ENCODE assay signal across 10 mouse cellular contexts in genomic region chr13:106836527-106836879, GRCm38 (mm10).
DNase-seq lines count a peak whose midpoint lies in the region; ATAC-seq and TF ChIP-seq lines count a peak whose summit lies in the region.
"Had no signal": no experiment of that assay in that cellular context is flagged by ENCODE, and none has a peak within 500 bp of the region (broad histone marks: within the 10 kb centered on the region; RNA-seq: fewer than 3 reads in every experiment).

No protein-coding gene starts in this region.

- H3K27ac ChIP-seq in heart, embryonic 11.5 days (ENCODE audit: low read depth, low read length): peak overlapping the region; percentile 67; the same call in 1 of the 2 replicates
- H3K27ac ChIP-seq in layer of hippocampus, adult 2 months: no peak overlapping the region; the same call in 1 of the 2 replicates

- ATAC-seq in heart, embryonic 11.5 days (replicated peaks; ENCODE audit: insufficient number of reproducible peaks, low FRiP score, low TSS enrichment): no peak
- ATAC-seq in hematopoietic stem cell, adult 5-6 weeks (replicated peaks in 1 of 2; ENCODE audit: insufficient read depth in 1 of 2, low FRiP score in 2 of 2, low TSS enrichment in 1 of 2, low read depth in 1 of 2, poor library complexity in 2 of 2, severe bottlenecking in 2 of 2): peak; percentile 27 to 42; a peak in 2 of 4 replicates

- no peaks in the 10 kb centered on the region for H3K4me1 ChIP-seq in heart, embryonic 11.5 days (ENCODE audit: control insufficient read depth, insufficient read depth, low read length)

- DNase-seq in heart, postnatal 25 days (ENCODE audit: low spot score): no peak
- DNase-seq in layer of hippocampus, adult 2 months (ENCODE audit: low spot score in 2 of 2): no peak
- no peak for DNase-seq in layer of hippocampus, adult 8-10 months (ENCODE audit: low spot score in 2 of 2)
- peak; percentile 40 for DNase-seq in CD4-positive, CD25-positive, alpha-beta regulatory T cell, adult 2 months (ENCODE audit: low read depth, low spot score)
- no peak for DNase-seq in embryo, embryonic 11 days
- no peak for DNase-seq in natural killer cell, adult 2 months (ENCODE audit: low spot score in 2 of 2)
- DNase-seq: cerebellum, adult 9-10 months; right cerebral cortex, postnatal 25 days had no signal

- H3K9me3 ChIP-seq in heart, embryonic 11.5 days (replicated peaks; ENCODE audit: control insufficient read depth, low read length): no peaks in the 10 kb centered on the region

- 77% methylated on average over 5 of the region's 5 CpGs for WGBS in heart, embryonic 11.5 days (ENCODE audit: insufficient replicate concordance)

- no peaks in the 10 kb centered on the region for H3K27me3 ChIP-seq in heart, embryonic 11.5 days (ENCODE audit: control insufficient read depth, insufficient read depth, low read length)

- intact Hi-C loops in heart, postnatal 25 days (cut with DNase I): no loop called here

- no peak overlapping the region for H3K4me2 ChIP-seq in heart, embryonic 11.5 days

- TF ChIP-seq CTCF in layer of hippocampus, adult 2 months (conservative IDR thresholded peaks at IDR 0.05): no peak

- no peaks in the 10 kb centered on the region for H3K36me3 ChIP-seq in heart, embryonic 11.5 days (ENCODE audit: control insufficient read depth, insufficient read depth, low read length)

- H3K4me3 ChIP-seq in heart, embryonic 11.5 days (ENCODE audit: low read depth, low read length): no peak overlapping the region
- H3K4me3 ChIP-seq in layer of hippocampus, adult 2 months: peak overlapping the region; percentile 48

- H3K9ac ChIP-seq in heart, embryonic 11.5 days (ENCODE audit: low read depth, low read length): no peak overlapping the region
